Mouse (Mus musculus) ES-E14 (cell line): ENCODE measurements around the gene Amigo1.

Source experiments
- HCFC1 ChIP-seq: IDR thresholded peaks from 2 replicates; pipeline ENCODE4 v1.6.1; 2012; ENCODE audit warnings: low read length, inconsistent platforms, borderline replicate concordance; ENCODE audit not compliant: insufficient read depth
- ZNF384 ChIP-seq: IDR thresholded peaks from 2 replicates; pipeline ENCODE4 v1.6.1; 2012; ENCODE audit warnings: low read depth, low read length, inconsistent platforms

GRCm38 (mm10) chr3:108139113-108139512 is 47.0 kb upstream of the Amigo1 start:
- no peak for TF ChIP-seq ZNF384
- TF ChIP-seq HCFC1: no peak
